ENCODE assay signal across 8 mouse cellular contexts in the genomic region with DNA sequence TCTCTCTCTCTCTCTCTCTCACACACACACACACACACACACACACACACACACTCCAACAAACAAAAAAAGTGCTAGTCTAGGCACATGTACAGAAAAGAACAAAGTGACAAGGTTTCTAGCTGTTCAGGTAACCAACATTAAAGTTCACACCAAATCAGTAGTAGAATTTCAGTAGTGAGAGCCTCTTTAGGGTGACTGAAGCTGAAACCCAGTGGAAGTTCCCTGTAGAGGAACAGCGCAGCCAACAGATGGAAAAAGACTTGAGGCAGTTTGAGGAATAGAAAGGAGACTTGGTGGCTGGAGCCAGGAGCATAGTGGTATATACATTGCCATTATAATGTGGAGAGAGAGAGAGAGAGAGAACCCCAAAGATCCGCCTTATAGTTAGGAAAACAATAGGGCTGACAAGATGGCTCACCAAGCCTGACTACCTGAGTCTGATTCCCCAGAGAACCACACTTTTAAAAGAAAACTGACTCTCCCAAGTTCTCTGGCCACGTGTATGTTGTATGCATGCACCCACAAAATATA. TPM values are rescaled to one million over a fixed set of nuclear protein-coding genes. Genes with fewer than 3 reads are reported as not detected.
A peak's percentile ranks its signal among the peaks of the same experiment; 100 is the strongest.
DNase-seq lines count a peak whose midpoint lies in the region; ATAC-seq and TF ChIP-seq lines count a peak whose summit lies in the region.

No protein-coding gene starts in this region.

- no peak for TF ChIP-seq EP300 in lung, postnatal 0 days (IDR thresholded peaks at IDR 0.05)

- H3K4me1 ChIP-seq in lung, postnatal 0 days (ENCODE audit: insufficient read depth, low read depth, low read length): peaks cover 4% of the 10 kb centered on the region; the same call in 1 of the 2 replicates
- peaks cover 26% of the 10 kb centered on the region for H3K4me1 ChIP-seq in embryonic facial prominence, embryonic 15.5 days
- H3K4me1 ChIP-seq in intestine, postnatal 0 days (replicated peaks; ENCODE audit: control insufficient read depth, insufficient read depth, low read length): no peaks in the 10 kb centered on the region
- H3K4me1 ChIP-seq in neural tube, embryonic 15.5 days: peaks cover 34% of the 10 kb centered on the region

- no peaks in the 10 kb centered on the region for H3K9me3 ChIP-seq in lung, postnatal 0 days (ENCODE audit: low read length)
- H3K9me3 ChIP-seq in embryonic facial prominence, embryonic 15.5 days (replicated peaks): no peaks in the 10 kb centered on the region
- no peaks in the 10 kb centered on the region for H3K9me3 ChIP-seq in intestine, postnatal 0 days (ENCODE audit: control insufficient read depth)
- no peaks in the 10 kb centered on the region for H3K9me3 ChIP-seq in neural tube, embryonic 15.5 days (replicated peaks)

- H3K27me3 ChIP-seq in lung, postnatal 0 days (replicated peaks; ENCODE audit: insufficient read depth, low read length): no peaks in the 10 kb centered on the region
- no peaks in the 10 kb centered on the region for H3K27me3 ChIP-seq in embryonic facial prominence, embryonic 15.5 days
- H3K27me3 ChIP-seq in intestine, postnatal 0 days (replicated peaks; ENCODE audit: control insufficient read depth, insufficient read depth, low read length): no peaks in the 10 kb centered on the region
- H3K27me3 ChIP-seq in neural tube, embryonic 15.5 days (replicated peaks): no peaks in the 10 kb centered on the region

- DNase-seq in lung, postnatal 0 days (ENCODE audit: low spot score): no peak
- DNase-seq in lung, adult 18-20 months: no peak
- no peak for DNase-seq in cerebellum, adult 8-10 months
- DNase-seq in right cerebral cortex, postnatal 14 days: no peak

- ATAC-seq in lung, postnatal 0 days: no peak
- ATAC-seq in embryonic facial prominence, embryonic 15.5 days (ENCODE audit: insufficient number of reproducible peaks, low FRiP score, low TSS enrichment, low read depth): no peak
- no peak for ATAC-seq in intestine, postnatal 0 days
- no peak for ATAC-seq in neural tube, embryonic 15.5 days (ENCODE audit: low FRiP score)
- ATAC-seq in frontal cortex, adult (ENCODE audit: low TSS enrichment): no peak

- H3K27ac ChIP-seq in lung, postnatal 0 days (ENCODE audit: low read length): peak overlapping the region; percentile 94; the same call in 1 of the 2 replicates
- H3K27ac ChIP-seq in embryonic facial prominence, embryonic 15.5 days (replicated peaks): peak overlapping the region; percentile 97
- H3K27ac ChIP-seq in intestine, postnatal 0 days (ENCODE audit: low read depth, low read length): peak overlapping the region; percentile 88
- H3K27ac ChIP-seq in neural tube, embryonic 15.5 days (replicated peaks): peak overlapping the region; percentile 98

- H3K4me2 ChIP-seq in lung, postnatal 0 days (replicated peaks; ENCODE audit: low read depth, low read length): peak overlapping the region; percentile 75
- peak overlapping the region; percentile 72 for H3K4me2 ChIP-seq in embryonic facial prominence, embryonic 15.5 days (replicated peaks)
- peak overlapping the region; percentile 71 for H3K4me2 ChIP-seq in intestine, postnatal 0 days (replicated peaks; ENCODE audit: low read depth)
- H3K4me2 ChIP-seq in neural tube, embryonic 15.5 days: peak overlapping the region; percentile 71

- TF ChIP-seq CTCF in lung, postnatal 0 days (IDR thresholded peaks at IDR 0.05): no peak
- no peak for TF ChIP-seq CTCF in intestine, postnatal 0 days (IDR thresholded peaks at IDR 0.05; ENCODE audit: low read depth)

- peak overlapping the region; percentile 91; the same call in 1 of the 2 replicates for H3K4me3 ChIP-seq in lung, postnatal 0 days (ENCODE audit: low read depth, low read length)
- H3K4me3 ChIP-seq in embryonic facial prominence, embryonic 15.5 days (replicated peaks): peak overlapping the region; percentile 91
- H3K4me3 ChIP-seq in intestine, postnatal 0 days (ENCODE audit: low read depth, low read length): peak overlapping the region; percentile 86
- peak overlapping the region; percentile 87 for H3K4me3 ChIP-seq in neural tube, embryonic 15.5 days (replicated peaks)

- H3K9ac ChIP-seq in lung, postnatal 0 days (replicated peaks; ENCODE audit: low read depth): peak overlapping the region; percentile 78; the same call in 1 of the 2 replicates
- H3K9ac ChIP-seq in embryonic facial prominence, embryonic 15.5 days: peak overlapping the region; percentile 73
- peak overlapping the region; percentile 84 for H3K9ac ChIP-seq in intestine, postnatal 0 days (ENCODE audit: low read depth, low read length)
- peak overlapping the region; percentile 97 for H3K9ac ChIP-seq in neural tube, embryonic 15.5 days (replicated peaks)

- no peaks in the 10 kb centered on the region for H3K36me3 ChIP-seq in lung, postnatal 0 days (ENCODE audit: insufficient read depth, low read length)
- H3K36me3 ChIP-seq in embryonic facial prominence, embryonic 15.5 days: no peaks in the 10 kb centered on the region
- no peaks in the 10 kb centered on the region; the same call in 1 of the 2 replicates for H3K36me3 ChIP-seq in intestine, postnatal 0 days (ENCODE audit: control insufficient read depth, insufficient read depth)
- no peaks in the 10 kb centered on the region for H3K36me3 ChIP-seq in neural tube, embryonic 15.5 days

- 18% methylated on average over 3 of the region's 3 CpGs for WGBS in lung, postnatal 0 days
- WGBS in embryonic facial prominence, embryonic 15.5 days: 26% methylated on average over 3 of the region's 3 CpGs
- WGBS in intestine, postnatal 0 days: 26% methylated on average over 3 of the region's 3 CpGs
- 38% methylated on average over 3 of the region's 3 CpGs for WGBS in neural tube, embryonic 15.5 days

RNA-seq across cellular contexts. Expression of gene Tmem79, which starts 1.0 kb away (rescaled TPM):
- 9.0 and 9.6 TPM in 2 replicates for polyA plus RNA-seq in lung, postnatal 0 days (2015; fragmentation: Nextera tagmentation; extraction: Ambion mirVana)
- polyA plus RNA-seq in embryonic facial prominence, embryonic 15.5 days (2015; fragmentation: Nextera tagmentation; extraction: Ambion mirVana): 26.0 and 27.1 TPM in 2 replicates
- 13.5 and 14.0 TPM in 2 replicates for polyA plus RNA-seq in intestine, postnatal 0 days (2015; fragmentation: Nextera tagmentation; extraction: Ambion mirVana)
- 1.9 and 3.3 TPM in 2 replicates for polyA plus RNA-seq in neural tube, embryonic 15.5 days (2015; fragmentation: Nextera tagmentation; extraction: Ambion mirVana)

RNA-seq across cellular contexts. Expression of gene Smg5, which starts 1.1 kb away (rescaled TPM):
- 19.7 and 19.8 TPM in 2 replicates for polyA plus RNA-seq in lung, postnatal 0 days (2015; fragmentation: Nextera tagmentation; extraction: Ambion mirVana)
- 41.8 and 48.6 TPM in 2 replicates for polyA plus RNA-seq in embryonic facial prominence, embryonic 15.5 days (2015; fragmentation: Nextera tagmentation; extraction: Ambion mirVana)
- 12.6 and 13.7 TPM in 2 replicates for polyA plus RNA-seq in intestine, postnatal 0 days (2015; fragmentation: Nextera tagmentation; extraction: Ambion mirVana)
- polyA plus RNA-seq in neural tube, embryonic 15.5 days (2015; fragmentation: Nextera tagmentation; extraction: Ambion mirVana): 57.7 and 60.8 TPM in 2 replicates

RNA-seq across cellular contexts. Expression of gene Glmp, which starts 10.1 kb away (rescaled TPM):
- 273 and 278 TPM in 2 replicates for polyA plus RNA-seq in lung, postnatal 0 days (2015; fragmentation: Nextera tagmentation; extraction: Ambion mirVana)
- 212 and 214 TPM in 2 replicates for polyA plus RNA-seq in embryonic facial prominence, embryonic 15.5 days (2015; fragmentation: Nextera tagmentation; extraction: Ambion mirVana)
- polyA plus RNA-seq in intestine, postnatal 0 days (2015; fragmentation: Nextera tagmentation; extraction: Ambion mirVana): 589 and 649 TPM in 2 replicates
- 102 and 129 TPM in 2 replicates for polyA plus RNA-seq in neural tube, embryonic 15.5 days (2015; fragmentation: Nextera tagmentation; extraction: Ambion mirVana)

RNA-seq across cellular contexts. Expression of gene Paqr6, which starts 29.4 kb away (rescaled TPM):
- polyA plus RNA-seq in lung, postnatal 0 days (2015; fragmentation: Nextera tagmentation; extraction: Ambion mirVana): 4.3 and 5.3 TPM in 2 replicates
- polyA plus RNA-seq in embryonic facial prominence, embryonic 15.5 days (2015; fragmentation: Nextera tagmentation; extraction: Ambion mirVana): 8.3 and 10.1 TPM in 2 replicates
- polyA plus RNA-seq in intestine, postnatal 0 days (2015; fragmentation: Nextera tagmentation; extraction: Ambion mirVana): 2.3 and 3.3 TPM in 2 replicates
- polyA plus RNA-seq in neural tube, embryonic 15.5 days (2015; fragmentation: Nextera tagmentation; extraction: Ambion mirVana): 1.6 and 2.5 TPM in 2 replicates

RNA-seq across cellular contexts. Expression of gene Bglap3, which starts 37.6 kb away (rescaled TPM):
- 0.14 and 0.39 TPM in 2 replicates for polyA plus RNA-seq in lung, postnatal 0 days (2015; fragmentation: Nextera tagmentation; extraction: Ambion mirVana)
- 19.8 and 20.4 TPM in 2 replicates for polyA plus RNA-seq in embryonic facial prominence, embryonic 15.5 days (2015; fragmentation: Nextera tagmentation; extraction: Ambion mirVana)
- 72.5 and 81.0 TPM in 2 replicates for polyA plus RNA-seq in intestine, postnatal 0 days (2015; fragmentation: Nextera tagmentation; extraction: Ambion mirVana)
- 0.15 and 0.28 TPM in 2 replicates for polyA plus RNA-seq in neural tube, embryonic 15.5 days (2015; fragmentation: Nextera tagmentation; extraction: Ambion mirVana)
